Mouse (Mus musculus): ENCODE data around the gene Rrnad1.

DNA sequence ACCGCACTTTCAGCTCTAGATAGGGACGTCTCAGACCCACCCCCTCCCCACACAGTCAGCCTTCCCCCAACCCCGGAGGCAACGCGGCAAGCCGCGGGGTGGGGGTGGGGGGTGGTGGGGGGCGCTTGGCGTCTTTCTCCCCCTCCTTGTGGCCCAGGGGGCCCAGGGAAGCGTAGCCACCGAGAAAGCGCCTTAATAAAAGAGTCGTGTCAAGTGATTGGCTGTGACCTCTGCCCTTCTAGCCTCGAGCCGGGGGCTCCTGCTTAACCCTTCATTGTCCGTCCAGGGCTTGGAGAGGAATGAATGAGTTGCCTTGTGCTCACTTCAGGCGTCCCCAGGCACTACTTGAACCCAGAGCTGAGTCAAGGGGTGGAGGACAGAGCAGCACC, 17.3 kb upstream of the Rrnad1 start:
- TF ChIP-seq CTCF (IDR thresholded peaks at IDR 0.05; ENCODE audit: low read depth, low read length), result no peak
- no peak for TF ChIP-seq POLR2AphosphoS5 (IDR thresholded peaks at IDR 0.05; ENCODE audit: insufficient replicate concordance, low read depth, low read length)
- TF ChIP-seq GATA2 (IDR thresholded peaks at IDR 0.05; ENCODE audit: borderline replicate concordance, low read depth, low read length), result no peak
- TF ChIP-seq TAL1 (conservative IDR thresholded peaks at IDR 0.05; ENCODE audit: low read depth, low read length), result no peak
- no peak for TF ChIP-seq GATA1 (IDR thresholded peaks at IDR 0.05; ENCODE audit: borderline replicate concordance, low read length)

Measured in G1E (cell line).